Mouse (Mus musculus) kidney, adult 2 months (tissue): ENCODE measurements around the gene Cysrt1. TPM values are rescaled to one million over a fixed set of nuclear protein-coding genes. Genes with fewer than 3 reads are reported as not detected.

Experiments
- DNase-seq: peaks from one replicate; pipeline ENCODE4 v3.0.0; 2021
- H3K27ac ChIP-seq: fragments of 200-500 bp; 2 replicates; pipeline ENCODE4 v1.5.1; 2012; ENCODE audit warnings: low read depth, low read length, control low read depth, inconsistent platforms; ENCODE audit not compliant: insufficient read depth
- H3K27me3 ChIP-seq: fragments of 200-500 bp; replicated peaks from 2 replicates; pipeline ENCODE4 v1.6.1; 2012; ENCODE audit warnings: mild to moderate bottlenecking, moderate library complexity, low read length, inconsistent platforms; ENCODE audit not compliant: control insufficient read depth, insufficient read depth
- H3K36me3 ChIP-seq: fragments of 200-500 bp; 2 replicates; pipeline ENCODE4 v1.6.1; 2012; ENCODE audit warnings: mild to moderate bottlenecking, moderate library complexity, low read length, inconsistent platforms; ENCODE audit not compliant: control insufficient read depth, insufficient read depth
- H3K4me1 ChIP-seq: fragments of 200-500 bp; 2 replicates; pipeline ENCODE4 v1.6.1; 2011; ENCODE audit warnings: low read length; ENCODE audit not compliant: control insufficient read depth, insufficient read depth
- H3K4me3 ChIP-seq: fragments of 200-500 bp; 2 replicates; pipeline ENCODE4 v1.5.1; 2011; ENCODE audit warnings: mild to moderate bottlenecking, low read depth, low read length, control low read depth; ENCODE audit not compliant: insufficient read depth
- CTCF ChIP-seq: fragments of 200-500 bp; conservative IDR thresholded peaks from 2 replicates; pipeline ENCODE4 v1.5.1; 2011; ENCODE audit warnings: low read depth, mild to moderate bottlenecking, control low read depth, low read length, moderate library complexity, mixed read lengths; ENCODE audit not compliant: insufficient read depth, insufficient read length
- POLR2A ChIP-seq: fragments of 200-500 bp; IDR thresholded peaks from one replicate; pipeline ENCODE4 v1.6.1; 2011; ENCODE audit warnings: low read depth, low read length, control low read depth
- WGBS: fragments of 180-500 bp; shearing (Covaris S2); methylation state at CpG from one replicate; pipeline ENCODE4 v1.1.7; 2018; 5-methylcytosine and 5-hydroxymethylcytosine counted together
- polyA plus RNA-seq: library from polyadenylated mRNA; depleted of rRNA; stranded (reverse); fragments of >200 nt; gene quantifications from 2 replicates; pipeline ENCODE4 v1.2.3, GENCODE M21; 2012

The Cysrt1 gene
- polyA plus RNA-seq, 1 experiment, result 0.66 TPM

DNA sequence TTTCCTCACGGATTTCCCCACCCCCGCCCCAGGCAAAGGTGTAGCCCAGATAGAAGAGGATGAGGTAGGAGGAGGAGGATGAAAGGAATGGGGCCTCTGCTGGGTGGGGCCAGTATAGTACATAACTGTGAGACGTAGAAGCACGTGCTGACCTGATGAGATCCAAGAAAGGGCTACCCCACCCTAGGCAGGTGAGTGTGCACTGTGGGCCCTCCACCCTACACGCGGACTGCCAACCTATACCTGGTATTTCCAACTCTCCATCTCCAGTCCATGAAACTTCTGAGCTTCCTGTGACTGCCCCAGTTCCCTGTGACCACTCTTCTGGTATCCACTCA is 845 bp downstream of the Cysrt1 start:
- Histone ChIP-seq H3K27ac (no peak overlapping the region; the same call in 1 of the 2 replicates), H3K36me3 (no peaks in the 10 kb centered on the region), H3K4me3 (no peak overlapping the region; the same call in 1 of the 2 replicates), H3K27me3 (no peaks in the 10 kb centered on the region), H3K4me1 (peaks cover 14% of the 10 kb centered on the region; the same call in 1 of the 2 replicates)
- TF ChIP-seq CTCF (no peak), POLR2A (no peak)
- no peak for DNase-seq
- WGBS, result 10% methylated on average over 6 of the region's 6 CpGs

DNA sequence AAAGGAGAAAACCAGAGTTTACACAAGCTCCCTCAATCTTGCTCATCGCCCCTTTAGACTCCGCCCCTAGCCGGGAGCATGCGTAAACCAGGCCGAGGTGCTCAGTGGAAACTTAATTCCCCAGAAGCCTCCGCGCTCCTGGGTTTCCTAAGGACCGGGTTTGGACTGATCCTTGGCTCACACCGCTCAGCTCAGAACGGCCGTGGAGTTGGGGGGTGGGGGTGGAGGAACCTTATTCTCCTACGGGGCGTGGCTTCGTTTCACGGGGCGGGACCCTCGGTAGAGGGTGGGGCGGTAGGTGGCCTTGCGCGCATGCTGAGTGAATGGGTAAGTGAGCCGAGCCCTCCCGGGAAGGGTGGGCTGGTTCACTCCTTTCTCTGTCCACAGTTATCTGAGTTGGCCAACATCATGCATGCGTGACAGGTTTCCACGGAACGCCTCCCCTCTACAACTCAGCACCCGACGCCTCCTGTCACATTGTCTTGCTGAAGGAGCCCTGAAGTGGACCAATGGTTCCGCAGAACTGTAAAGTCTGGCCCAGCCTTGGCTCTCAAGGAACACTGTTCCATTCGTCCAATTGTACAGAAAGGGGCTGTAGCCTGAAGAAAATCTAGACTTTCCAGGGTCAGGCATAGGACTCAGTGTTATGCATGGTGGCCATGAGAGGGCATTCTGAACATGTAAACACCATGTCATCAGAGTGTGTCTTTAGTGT is 1.4 kb downstream of the Cysrt1 start:
- H3K27ac ChIP-seq, result peak overlapping the region; percentile 61; the same call in 1 of the 2 replicates
- DNase-seq, result peak; percentile 92
- TF ChIP-seq POLR2A (no peak), CTCF (no peak)
- peaks cover 17% of the 10 kb centered on the region for H3K4me1 ChIP-seq
- no peaks in the 10 kb centered on the region for H3K27me3 ChIP-seq
- H3K36me3 ChIP-seq, result no peaks in the 10 kb centered on the region
- WGBS, result 2% methylated on average over 29 of the region's 29 CpGs
- H3K4me3 ChIP-seq, result peak overlapping the region; percentile 43

DNA sequence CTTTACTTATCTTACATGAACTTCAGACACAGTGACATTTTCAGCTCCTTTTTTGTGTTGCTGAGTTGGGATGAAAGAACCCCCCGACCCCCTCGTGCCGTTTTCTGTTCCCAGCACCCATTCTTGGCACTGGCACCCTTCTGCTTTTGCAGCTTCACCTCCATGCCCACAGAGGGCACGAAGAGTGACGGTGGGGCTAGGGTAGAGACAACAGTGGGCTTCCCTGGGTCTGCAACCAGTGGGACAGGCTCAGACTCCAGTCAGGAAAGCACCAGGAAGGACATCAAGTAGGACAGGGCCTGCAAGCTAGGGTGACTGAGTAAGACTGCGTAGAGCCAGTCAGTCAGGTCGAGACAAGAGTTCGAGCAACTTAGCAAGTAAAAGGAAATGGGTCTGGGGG is 1.9 kb downstream of the Cysrt1 start:
- no peak for DNase-seq
- Histone ChIP-seq H3K27ac (peak overlapping the region; percentile 61; the same call in 1 of the 2 replicates), H3K4me1 (peaks cover 22% of the 10 kb centered on the region), H3K4me3 (peak overlapping the region; percentile 43; the same call in 1 of the 2 replicates), H3K27me3 (no peaks in the 10 kb centered on the region), H3K36me3 (no peaks in the 10 kb centered on the region)
- TF ChIP-seq POLR2A (no peak), CTCF (no peak)
- WGBS, result 60% methylated on average over 8 of the region's 8 CpGs

DNA sequence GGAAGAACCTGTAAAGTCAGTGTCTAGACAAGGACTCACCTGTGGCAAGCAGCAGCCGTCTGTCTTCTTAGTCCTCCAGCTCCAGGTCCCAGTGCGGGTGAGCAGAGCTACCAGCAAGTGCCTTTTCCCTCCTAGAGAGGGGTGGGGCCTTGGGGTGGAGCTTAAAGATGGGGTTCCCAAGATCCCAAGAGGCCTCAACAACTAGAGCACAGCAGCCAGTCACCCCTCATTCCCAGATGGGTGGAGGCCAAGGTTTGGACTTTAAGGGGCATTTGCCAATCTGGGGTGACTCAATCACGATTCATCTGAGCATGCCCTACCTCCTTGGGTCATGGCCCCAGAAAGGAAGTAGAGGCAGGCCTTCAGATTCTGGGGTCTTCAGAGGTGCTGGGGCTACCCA is 2.5 kb downstream of the Cysrt1 start:
- TF ChIP-seq POLR2A, result no peak
- no peak for TF ChIP-seq CTCF
- no peaks in the 10 kb centered on the region for H3K36me3 ChIP-seq

DNA sequence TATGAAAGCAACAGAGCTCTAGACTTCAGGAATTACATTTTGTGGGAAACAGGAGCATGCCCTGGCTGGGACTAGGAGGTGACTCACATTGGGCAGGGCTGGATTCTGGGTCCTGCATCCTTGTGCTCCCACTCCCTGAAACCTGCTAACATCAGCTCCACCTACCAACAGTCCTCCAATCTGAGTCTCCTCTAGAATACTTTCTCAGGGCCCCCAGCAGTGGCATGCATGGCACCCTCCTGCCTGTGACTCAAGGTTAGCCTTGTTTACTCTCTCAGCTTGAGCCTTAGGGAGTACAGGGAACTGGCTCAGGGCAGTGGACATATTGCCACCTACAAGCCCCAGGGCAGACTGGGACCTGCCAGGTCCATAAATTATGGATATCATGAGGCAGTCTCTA is 4.1 kb downstream of the Cysrt1 start:
- no peak overlapping the region for H3K4me3 ChIP-seq
- no peaks in the 10 kb centered on the region for H3K36me3 ChIP-seq
- peaks cover 22% of the 10 kb centered on the region for H3K4me1 ChIP-seq
- H3K27me3 ChIP-seq, result no peaks in the 10 kb centered on the region
- DNase-seq, result no peak
- peak overlapping the region; percentile 50; the same call in 1 of the 2 replicates for H3K27ac ChIP-seq
- no peak for TF ChIP-seq POLR2A
- no peak for TF ChIP-seq CTCF

More for the DNA sequence above, 2.5 kb downstream of the Cysrt1 start:
- 81% methylated on average over 3 of the region's 3 CpGs for WGBS
- no peak overlapping the region for H3K4me3 ChIP-seq
- no peak overlapping the region for H3K27ac ChIP-seq
- peaks cover 22% of the 10 kb centered on the region for H3K4me1 ChIP-seq
- H3K27me3 ChIP-seq, result no peaks in the 10 kb centered on the region
- DNase-seq, result no peak

DNA sequence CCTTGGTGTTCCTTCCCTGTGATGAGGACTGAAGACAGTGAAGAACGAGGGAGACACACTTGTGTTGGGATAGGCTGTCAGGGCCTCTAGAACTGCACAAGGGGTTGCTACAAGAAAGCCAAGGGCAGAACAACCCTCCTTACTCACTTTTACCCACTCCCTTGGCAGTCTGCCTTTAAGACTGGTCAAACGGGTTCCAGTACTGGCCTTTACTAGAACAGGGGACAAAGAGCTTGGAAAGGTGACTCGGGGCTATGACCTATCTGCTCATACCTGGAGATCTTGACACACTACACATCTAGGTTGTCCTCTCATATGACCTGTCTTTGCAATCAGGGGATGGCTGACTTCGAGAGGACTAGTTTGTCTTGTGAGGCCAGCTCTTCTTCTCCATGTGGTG is 4.7 kb downstream of the Cysrt1 start:
- no peaks in the 10 kb centered on the region for H3K27me3 ChIP-seq
- peaks cover 22% of the 10 kb centered on the region for H3K4me1 ChIP-seq
- TF ChIP-seq POLR2A (no peak), CTCF (no peak)
- WGBS, result 50% methylated on average over 4 of the region's 4 CpGs
- no peak overlapping the region for H3K4me3 ChIP-seq
- DNase-seq, result peak; percentile 76
- no peaks in the 10 kb centered on the region for H3K36me3 ChIP-seq
- peak overlapping the region; percentile 62; the same call in 1 of the 2 replicates for H3K27ac ChIP-seq

DNA sequence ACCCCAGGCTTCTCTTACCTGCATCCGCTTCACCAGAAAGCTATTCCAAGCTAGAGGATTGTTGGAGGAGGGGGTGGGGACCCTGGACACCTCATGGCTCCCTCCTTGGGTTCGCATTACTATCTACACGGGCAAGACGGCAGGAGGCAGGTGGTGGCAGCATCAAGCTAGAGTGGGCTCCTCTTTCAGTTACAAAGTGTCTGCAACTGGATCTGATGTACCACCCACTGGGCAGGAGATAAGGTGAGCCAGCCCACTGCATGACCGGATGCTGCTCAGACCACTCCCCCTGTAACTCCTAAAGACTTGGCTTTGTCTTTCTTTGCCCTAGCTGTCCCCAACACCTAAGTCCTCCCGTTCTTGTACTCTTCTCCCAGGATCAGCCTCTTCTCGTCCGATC is 5.6 kb downstream of the Cysrt1 start, which contains the start of gene Rnf224:
Gene Rnf224 (minus strand): TSS at position 174 of the 400 bp plus-strand sequence.
- peak within 1 kb of the TSS; percentile 62; the same call in 1 of the 2 replicates for H3K27ac ChIP-seq
- TF ChIP-seq CTCF (no peak), POLR2A (no peak)
- H3K36me3 ChIP-seq, result no peaks in the 10 kb centered on the region
- H3K27me3 ChIP-seq, result no peaks in the 10 kb centered on the region
- no peak for DNase-seq
- peaks cover 22% of the 10 kb centered on the region for H3K4me1 ChIP-seq
- H3K4me3 ChIP-seq, result no peak within 1 kb of the TSS
- WGBS, result 50% methylated on average over 8 of the region's 8 CpGs
